Mouse (Mus musculus) stomach, postnatal 0 days (tissue): Measurements from ENCODE around the gene Cdc42ep3.

Experiments used
- CTCF ChIP-seq: IDR thresholded peaks from 2 replicates; pipeline ENCODE4 v1.5.1; 2016; ENCODE audit warnings: antibody characterized with exemption, low read depth, mild to moderate bottlenecking, moderate library complexity
- EP300 ChIP-seq: optimal IDR thresholded peaks from 2 replicates; pipeline ENCODE3; 2016; ENCODE audit warnings: antibody characterized with exemption

GRCm38 (mm10) chr17:79295926-79296325 is 59.0 kb downstream of the Cdc42ep3 start:
- TF ChIP-seq CTCF (no peak), EP300 (no peak)
